Mouse (Mus musculus): ENCODE measurements around the gene Gm10436. TPM values are rescaled to one million over a fixed set of nuclear protein-coding genes. Genes with fewer than 3 reads are reported as not detected.

Gene Gm10436
- polyA plus RNA-seq (2012; rRNA removed; ENCODE audit: low replicate concordance) = not detected in 2 replicates

GRCm38 (mm10) chr12:88182008-88182407 is at the start of gene Gm10436:
TSS of gene Gm10436 (minus strand) at chr12:88182108.

Other genes starting within 250 kb of the Gm10436 start
- not detected in 2 replicates for gene Gm2042, start 228.0 kb downstream of the Gm10436 start, polyA plus RNA-seq (2012; rRNA removed; ENCODE audit: low replicate concordance)
- gene Gm2075, start 170.3 kb downstream of the Gm10436 start, polyA plus RNA-seq (2012; rRNA removed; ENCODE audit: low replicate concordance) = not detected in 2 replicates
- not detected in 2 replicates for gene Gm6803, start 163.3 kb downstream of the Gm10436 start, polyA plus RNA-seq (2012; rRNA removed; ENCODE audit: low replicate concordance)
- not detected in 2 replicates for gene Gm2056, start 155.1 kb downstream of the Gm10436 start, polyA plus RNA-seq (2012; rRNA removed; ENCODE audit: low replicate concordance)
- not detected in 2 replicates for gene Gm16368, start 98.4 kb downstream of the Gm10436 start, polyA plus RNA-seq (2012; rRNA removed; ENCODE audit: low replicate concordance)
- gene Gm8332, start 68.0 kb upstream of the Gm10436 start, polyA plus RNA-seq (2012; rRNA removed; ENCODE audit: low replicate concordance) = not detected in 2 replicates
- not detected in 2 replicates for gene Gm5662, start 92.4 kb upstream of the Gm10436 start, polyA plus RNA-seq (2012; rRNA removed; ENCODE audit: low replicate concordance)
- not detected in 2 replicates for gene Gm5039, start 141.9 kb upstream of the Gm10436 start, polyA plus RNA-seq (2012; rRNA removed; ENCODE audit: low replicate concordance)
- gene Adck1, start 178.4 kb upstream of the Gm10436 start, polyA plus RNA-seq (2012; rRNA removed; ENCODE audit: low replicate concordance) = 34.5 and 36.3 TPM in 2 replicates

Measured in subcutaneous adipose tissue, adult 2 months (tissue).